Mouse (Mus musculus) embryonic facial prominence, embryonic 15.5 days (tissue): ENCODE data around the gene Bpifa2. TPM values are rescaled to one million over a fixed set of nuclear protein-coding genes. Genes with fewer than 3 reads are reported as not detected.
"Not testable (repeated sequence)": the region's sequence is repeated elsewhere in the genome, so short reads cannot be mapped to it uniquely, and the experiment has no call there.

Experiments used
- ATAC-seq: fragments of 200-750 bp; cut with Nextera tagmentation; 2 replicates; pipeline ENCODE4 v1.8.0; 2017; ENCODE audit warnings: low read depth, moderate TSS enrichment; ENCODE audit not compliant: insufficient number of reproducible peaks, low FRiP score, low TSS enrichment
- H3K27ac ChIP-seq: fragments of 300-500 bp; sonication (generic); replicated peaks from 2 replicates; pipeline ENCODE4 v1.5.1; 2015; ENCODE audit warnings: mild to moderate bottlenecking, inconsistent platforms
- H3K27me3 ChIP-seq: fragments of 300-500 bp; sonication (generic); 2 replicates; pipeline ENCODE4 v1.6.1; 2015; ENCODE audit warnings: inconsistent platforms
- H3K36me3 ChIP-seq: fragments of 300-500 bp; sonication (generic); 2 replicates; pipeline ENCODE4 v1.6.1; 2015; ENCODE audit warnings: mild to moderate bottlenecking, inconsistent platforms
- H3K4me1 ChIP-seq: fragments of 300-500 bp; sonication (generic); 2 replicates; pipeline ENCODE4 v1.6.1; 2015; ENCODE audit warnings: inconsistent platforms
- H3K4me2 ChIP-seq: fragments of 300-500 bp; sonication (generic); replicated peaks from 2 replicates; pipeline ENCODE4 v1.6.1; 2015; ENCODE audit warnings: mild to moderate bottlenecking, inconsistent platforms
- H3K4me3 ChIP-seq: fragments of 300-500 bp; sonication (generic); replicated peaks from 2 replicates; pipeline ENCODE4 v1.5.1; 2015; ENCODE audit warnings: mild to moderate bottlenecking, inconsistent platforms
- H3K9ac ChIP-seq: fragments of 300-500 bp; sonication (generic); 2 replicates; pipeline ENCODE4 v1.6.1; 2015; ENCODE audit warnings: inconsistent platforms
- H3K9me3 ChIP-seq: fragments of 300-500 bp; sonication (generic); replicated peaks from 2 replicates; pipeline ENCODE4 v1.6.1; 2016; ENCODE audit warnings: inconsistent platforms
- WGBS: fragments of 180-500 bp; shearing (Covaris S2); methylation state at CpG from one replicate; pipeline ENCODE4 v1.1.7; 2015; 5-methylcytosine and 5-hydroxymethylcytosine counted together
- polyA plus RNA-seq: library from polyadenylated mRNA; unstranded; fragments of >200 nt; fragmentation: Nextera tagmentation; extraction: Ambion mirVana; gene quantifications from 2 replicates; pipeline ENCODE4 v1.2.1, GENCODE M21; 2015

Bpifa2 gene
- polyA plus RNA-seq, 1 experiment from 2014 or later, result not detected

DNA sequence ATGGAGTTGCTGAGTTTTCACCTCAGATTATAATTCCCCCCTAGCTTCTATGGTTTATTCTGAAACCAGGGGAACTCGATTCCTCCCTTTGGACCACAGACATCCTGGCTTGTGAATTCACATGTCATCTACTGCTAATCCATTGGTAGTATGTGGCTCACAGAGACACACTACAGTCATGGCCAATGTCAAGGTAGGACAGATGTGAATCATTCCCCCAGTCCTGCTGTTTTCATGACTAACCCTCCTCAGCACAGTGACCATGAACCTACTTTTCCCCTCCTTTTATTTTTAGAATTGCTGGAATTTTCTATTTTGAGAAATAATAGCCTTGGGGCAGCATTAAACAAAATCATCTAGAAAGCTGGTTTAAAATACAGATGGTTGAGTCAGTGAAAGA is 684 bp upstream of the Bpifa2 start:
- Histone ChIP-seq H3K27me3 (no peaks in the 10 kb centered on the region), H3K9me3 (no peaks in the 10 kb centered on the region), H3K9ac (no peak overlapping the region), H3K27ac (no peak overlapping the region), H3K36me3 (no peaks in the 10 kb centered on the region), H3K4me1 (no peaks in the 10 kb centered on the region), H3K4me3 (no peak overlapping the region), H3K4me2 (no peak overlapping the region)
- ATAC-seq, result no peak
- WGBS, result 74% methylated on average over 1 of the region's 1 CpGs

DNA sequence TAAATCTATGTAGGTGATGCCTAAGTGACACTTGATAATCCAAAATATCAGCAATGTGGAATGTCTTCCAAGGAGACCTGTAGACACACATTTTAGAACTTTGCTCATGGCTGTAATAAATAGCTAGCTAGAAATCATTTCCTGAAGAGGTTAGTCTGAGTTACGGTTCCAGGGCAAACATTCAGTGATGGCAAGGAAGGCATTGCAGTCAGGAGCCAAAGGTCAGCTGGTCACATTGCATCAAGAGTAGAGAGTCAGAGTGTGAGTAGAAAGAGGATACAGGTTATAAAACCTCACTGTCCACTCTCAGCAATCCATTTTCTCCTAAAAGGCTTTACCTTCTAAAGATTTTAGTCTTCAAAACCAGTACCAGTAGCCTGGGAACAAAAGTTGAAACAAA is 9.9 kb downstream of the Bpifa2 start:
- no peak overlapping the region for H3K9ac ChIP-seq
- no peak for ATAC-seq
- no peaks in the 10 kb centered on the region for H3K9me3 ChIP-seq
- WGBS, result 68% methylated on average over 1 of the region's 1 CpGs
- no peaks in the 10 kb centered on the region for H3K36me3 ChIP-seq
- H3K4me3 ChIP-seq, result no peak overlapping the region
- H3K4me2 ChIP-seq, result no peak overlapping the region
- no peaks in the 10 kb centered on the region for H3K27me3 ChIP-seq
- H3K27ac ChIP-seq, result no peak overlapping the region
- H3K4me1 ChIP-seq, result no peaks in the 10 kb centered on the region

DNA sequence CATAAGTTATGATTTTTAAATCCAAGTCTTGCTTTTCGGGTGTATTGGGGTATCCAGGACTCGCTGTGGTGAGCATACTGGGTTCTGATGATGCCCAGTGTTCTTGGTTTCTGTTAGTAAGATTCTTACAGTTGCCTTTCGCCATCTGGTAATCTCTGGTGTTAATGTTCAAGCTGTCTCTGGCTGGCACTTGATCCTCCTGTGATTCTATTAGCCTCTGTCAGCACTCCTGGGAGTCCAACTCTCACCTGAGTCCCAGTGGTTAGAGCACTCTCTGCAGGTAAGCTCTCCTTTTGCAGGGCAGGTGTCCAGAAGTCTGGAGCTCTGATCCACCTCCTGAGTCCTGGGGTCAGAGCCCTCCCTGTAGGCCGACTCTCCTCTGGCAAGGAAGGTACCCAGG is 16.6 kb downstream of the Bpifa2 start:
- 79% methylated on average over 4 of the region's 4 CpGs for WGBS
- not testable (repeated sequence) for H3K9ac ChIP-seq, H3K27ac ChIP-seq, H3K4me1 ChIP-seq, H3K36me3 ChIP-seq, H3K4me2 ChIP-seq, ATAC-seq, H3K27me3 ChIP-seq, H3K9me3 ChIP-seq, H3K4me3 ChIP-seq

DNA sequence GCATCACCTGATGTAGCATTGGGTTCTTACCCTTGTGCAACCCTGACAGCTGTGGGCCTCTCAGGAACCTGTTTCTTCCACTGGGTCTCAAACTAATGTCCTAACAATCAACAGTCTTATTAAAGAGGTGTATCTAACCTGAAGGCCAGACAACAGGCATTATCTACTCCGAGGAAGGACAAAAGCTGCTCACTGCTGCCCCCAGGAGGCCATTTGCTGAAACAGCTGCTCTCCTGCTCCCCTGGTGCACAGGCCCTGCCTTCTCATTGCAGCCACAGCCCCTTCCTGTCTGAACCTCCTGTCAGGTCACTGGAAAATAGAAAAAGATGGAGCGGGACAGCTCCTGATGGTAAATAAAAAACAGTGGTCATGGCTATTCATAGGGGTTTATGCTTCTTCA is 30.9 kb downstream of the Bpifa2 start:
- no peak overlapping the region for H3K9ac ChIP-seq
- H3K9me3 ChIP-seq, result no peaks in the 10 kb centered on the region
- no peak overlapping the region for H3K4me3 ChIP-seq
- no peak for ATAC-seq
- H3K4me2 ChIP-seq, result no peak overlapping the region
- no peaks in the 10 kb centered on the region for H3K27me3 ChIP-seq
- 57% methylated on average over 2 of the region's 2 CpGs for WGBS
- no peak overlapping the region for H3K27ac ChIP-seq
- no peaks in the 10 kb centered on the region for H3K4me1 ChIP-seq
- H3K36me3 ChIP-seq, result no peaks in the 10 kb centered on the region

DNA sequence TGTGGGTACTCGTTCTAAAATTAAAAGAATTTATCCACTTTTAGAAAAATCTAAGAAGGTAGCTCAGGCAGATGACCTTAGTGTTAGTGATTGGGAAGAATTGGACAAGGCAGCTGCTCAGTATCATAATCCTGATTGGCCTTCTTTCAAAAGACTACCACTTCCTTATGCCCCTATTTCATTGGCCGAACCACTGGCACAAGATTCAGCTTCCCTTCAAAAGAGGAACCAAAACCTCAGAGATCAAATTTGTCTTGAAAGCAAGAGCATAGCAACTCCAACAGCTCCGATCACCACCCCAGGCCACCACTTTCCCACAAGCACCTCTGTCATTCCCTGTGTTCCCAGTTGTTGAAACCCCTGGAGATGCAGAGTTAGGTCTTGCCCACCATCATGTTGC is 36.7 kb downstream of the Bpifa2 start:
- no peak overlapping the region for H3K27ac ChIP-seq
- H3K4me2 ChIP-seq, result no peak overlapping the region
- 77% methylated on average over 3 of the region's 3 CpGs for WGBS
- no peak overlapping the region for H3K4me3 ChIP-seq
- H3K27me3 ChIP-seq, result no peaks in the 10 kb centered on the region
- H3K4me1 ChIP-seq, result no peaks in the 10 kb centered on the region
- no peak for ATAC-seq
- H3K9me3 ChIP-seq, result no peaks in the 10 kb centered on the region
- H3K9ac ChIP-seq, result no peak overlapping the region
- no peaks in the 10 kb centered on the region for H3K36me3 ChIP-seq

DNA sequence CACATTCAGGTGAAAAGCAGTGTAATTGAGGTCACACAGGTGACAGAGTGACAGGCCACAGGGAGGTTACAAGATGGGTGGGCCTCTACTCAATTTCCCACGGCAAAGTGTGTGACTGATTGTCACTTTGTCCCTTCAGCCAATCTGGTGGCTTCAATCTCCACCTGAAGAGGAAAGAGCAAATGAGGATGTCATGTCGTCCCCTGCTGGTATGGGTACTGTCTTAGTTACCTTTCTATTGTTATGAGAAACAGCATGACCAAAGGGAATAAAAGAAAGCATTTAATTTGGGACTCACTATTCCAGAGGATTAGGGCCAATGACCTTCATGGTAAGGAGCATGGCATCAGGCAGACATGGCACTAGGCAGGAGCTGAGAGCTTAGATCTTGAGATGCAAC is 50.6 kb downstream of the Bpifa2 start:
- ATAC-seq, result no peak
- no peaks in the 10 kb centered on the region for H3K36me3 ChIP-seq
- H3K27ac ChIP-seq, result no peak overlapping the region
- H3K4me2 ChIP-seq, result no peak overlapping the region
- no peak overlapping the region for H3K4me3 ChIP-seq
- H3K9ac ChIP-seq, result no peak overlapping the region
- WGBS, result 53% methylated on average over 2 of the region's 2 CpGs
- H3K4me1 ChIP-seq, result no peaks in the 10 kb centered on the region
- H3K27me3 ChIP-seq, result no peaks in the 10 kb centered on the region
- no peaks in the 10 kb centered on the region for H3K9me3 ChIP-seq

Other genes with a start within 250 kb of the Bpifa2 start
- gene Efcab8, start 228.3 kb upstream of the Bpifa2 start, polyA plus RNA-seq, result not detected in 2 replicates
- not detected in 2 replicates for gene Sun5, start 137.2 kb upstream of the Bpifa2 start, polyA plus RNA-seq
- not detected in 2 replicates for gene Bpifb2, start 133.2 kb upstream of the Bpifa2 start, polyA plus RNA-seq
- gene Bpifb6, start 107.9 kb upstream of the Bpifa2 start, polyA plus RNA-seq, result not detected in 2 replicates
- 0.21 and 0.34 TPM in 2 replicates for gene Bpifb3, start 90.0 kb upstream of the Bpifa2 start, polyA plus RNA-seq
- gene Bpifb4, start 70.1 kb upstream of the Bpifa2 start, polyA plus RNA-seq, result not detected in 2 replicates
- 0.11 TPM in 1 of 2 replicates, not detected in the other for gene Bpifa6, start 33.3 kb upstream of the Bpifa2 start, polyA plus RNA-seq
- not detected in 2 replicates for gene Bpifa3, start 122.1 kb downstream of the Bpifa2 start, polyA plus RNA-seq
- gene Bpifa1, start 134.6 kb downstream of the Bpifa2 start, polyA plus RNA-seq, result 209 and 581 TPM in 2 replicates
- not detected in 2 replicates for gene Bpifa5, start 154.3 kb downstream of the Bpifa2 start, polyA plus RNA-seq
- 0.18 and 0.43 TPM in 2 replicates for gene Bpifb1, start 182.6 kb downstream of the Bpifa2 start, polyA plus RNA-seq
- gene Bpifb5, start 215.5 kb downstream of the Bpifa2 start, polyA plus RNA-seq, result 0.96 and 1.2 TPM in 2 replicates
- not detected in 2 replicates for gene Bpifb9a, start 249.6 kb downstream of the Bpifa2 start, polyA plus RNA-seq